Mouse (Mus musculus): Measurements from ENCODE around the gene Rbl2. TPM values are rescaled to one million over a fixed set of nuclear protein-coding genes. Genes with fewer than 3 reads are reported as not detected.

Gene Rbl2
- total RNA-seq, 2 experiments from 2014 or later: 27.2 to 31.4 TPM

DNA sequence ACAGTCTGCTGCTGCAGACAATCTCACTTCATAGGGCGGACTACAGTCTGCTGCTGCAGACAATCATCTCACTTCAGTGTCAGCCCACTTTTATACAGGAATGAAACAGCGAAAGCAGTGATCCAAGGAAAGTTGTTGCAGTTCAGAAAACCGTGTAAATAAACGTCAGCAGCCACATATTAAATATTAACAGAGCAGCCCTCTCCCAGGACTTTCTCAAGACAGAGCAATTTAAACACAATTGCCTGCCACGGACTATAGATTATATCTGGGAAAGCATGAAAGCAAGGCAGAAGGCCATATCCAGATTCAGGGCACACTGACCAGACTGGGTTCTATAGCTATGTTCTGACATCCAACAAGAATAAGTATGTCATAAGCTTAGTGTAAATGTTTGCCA lies 24.3 kb downstream of the Rbl2 start:
- no peak for DNase-seq (ENCODE audit: low spot score)
- intact Hi-C loops (cut with DNase I): no loop called here

- intact Hi-C loops (cut with DNase I): no loop called here
- no peak for DNase-seq (ENCODE audit: low spot score)
Measured at GRCm38 (mm10) chr8:91098106-91098505, 28.2 kb downstream of the Rbl2 start.

DNA sequence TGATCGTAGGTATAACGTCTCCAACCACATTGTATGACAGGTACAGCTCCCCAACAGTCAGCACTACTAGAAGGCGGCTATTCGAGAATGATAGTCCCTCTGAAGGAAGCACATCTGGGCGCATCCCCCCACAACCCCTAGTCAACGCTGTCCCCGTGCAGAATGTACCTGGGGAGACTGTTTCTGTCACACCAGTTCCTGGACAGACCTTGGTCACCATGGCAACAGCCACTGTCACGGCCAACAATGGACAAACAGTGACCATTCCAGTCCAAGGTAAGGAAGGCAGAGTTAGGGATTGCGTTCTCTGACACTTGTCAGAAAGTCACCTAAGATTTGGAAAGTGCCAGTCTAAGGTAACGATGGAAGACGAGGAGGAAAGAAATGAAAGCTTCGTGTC lies 36.4 kb downstream of the Rbl2 start:
- no peak for DNase-seq (ENCODE audit: low spot score)
- intact Hi-C loops (cut with DNase I): no loop called here

GRCm38 (mm10) chr8:91111868-91112477 lies 42.1 kb downstream of the Rbl2 start:
- intact Hi-C loops (cut with DNase I): no loop called here
- no peak for DNase-seq (ENCODE audit: low spot score)

DNA sequence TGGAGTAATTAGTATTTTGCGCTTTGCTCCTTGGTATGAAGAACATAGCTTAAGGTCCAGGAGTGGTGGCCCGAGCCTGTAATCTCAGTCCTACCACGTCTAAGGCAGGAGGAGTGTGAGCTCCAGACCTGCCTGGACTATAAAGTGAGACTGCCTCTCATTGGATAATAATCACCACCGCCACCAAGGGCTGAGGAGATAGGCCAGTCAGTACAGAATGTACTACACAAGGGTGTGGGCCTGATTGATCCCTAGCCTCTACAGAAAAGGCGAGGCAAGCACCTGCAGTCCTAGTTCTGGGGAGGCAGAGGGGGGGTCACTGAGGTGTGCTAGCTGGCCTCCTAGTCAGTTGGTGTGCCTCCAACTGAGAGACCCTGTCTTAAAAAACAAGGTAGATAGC lies 44.6 kb downstream of the Rbl2 start:
- no peak for DNase-seq (ENCODE audit: low spot score)
- intact Hi-C loops (cut with DNase I): no loop called here

- no peak for DNase-seq (ENCODE audit: low spot score)
- intact Hi-C loops (cut with DNase I): no loop called here
Measured at GRCm38 (mm10) chr8:91114910-91115309, 45.1 kb downstream of the Rbl2 start.

DNA sequence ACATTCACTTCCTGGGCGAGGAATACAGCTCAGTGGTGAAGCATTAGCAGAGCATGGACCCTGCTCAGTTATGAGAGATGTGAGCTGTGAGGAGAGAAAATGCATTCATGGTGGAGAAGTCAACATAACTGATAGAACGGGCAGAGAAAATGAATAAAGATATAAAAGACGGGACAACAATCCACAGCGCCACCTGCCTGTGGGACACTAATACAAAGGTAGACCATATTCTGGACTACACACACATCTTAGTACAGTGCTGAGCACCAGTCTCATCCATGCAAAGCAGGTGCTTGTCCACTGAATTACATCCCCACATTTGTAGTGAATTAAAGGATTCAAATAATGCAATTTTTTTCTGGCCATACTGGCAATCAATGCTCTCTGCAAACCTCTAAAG lies 47.7 kb downstream of the Rbl2 start:
- intact Hi-C loops (cut with DNase I): no loop called here
- DNase-seq (ENCODE audit: low spot score): no peak

DNA sequence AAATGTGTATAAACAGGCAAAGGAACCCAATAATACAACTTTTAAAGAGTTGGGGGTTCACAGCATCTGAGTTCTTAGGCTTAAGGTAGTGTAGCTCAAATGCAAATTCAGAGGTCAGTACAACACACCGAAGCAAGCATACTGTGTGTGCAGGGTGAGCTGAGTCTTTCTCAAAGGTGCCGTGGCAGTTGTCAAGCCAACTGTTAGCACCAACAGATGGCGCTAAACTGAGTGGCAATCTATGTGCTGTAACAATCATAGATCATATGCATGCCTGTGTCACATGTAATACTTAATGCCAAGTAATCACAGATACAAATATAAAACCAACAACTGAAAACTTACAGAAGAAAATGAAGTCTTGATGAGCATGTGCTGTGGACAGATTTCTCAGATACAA lies 48.3 kb downstream of the Rbl2 start:
- DNase-seq (ENCODE audit: low spot score): no peak

GRCm38 (mm10) chr8:91124315-91124714 lies 54.5 kb downstream of the Rbl2 start:
- intact Hi-C loops (cut with DNase I): no loop called here
- no peak for DNase-seq (ENCODE audit: low spot score)

More for the DNA sequence above, 48.3 kb downstream of the Rbl2 start:
- intact Hi-C loops (cut with DNase I): loop anchor here (2.0 kb wide), 1 partner anchor 29 kb away; no protein-coding TSS in a partner anchor

GRCm38 (mm10) chr8:91126786-91127185 lies 56.9 kb downstream of the Rbl2 start:
- no peak for DNase-seq (ENCODE audit: low spot score)
- intact Hi-C loops (cut with DNase I): no loop called here

DNA sequence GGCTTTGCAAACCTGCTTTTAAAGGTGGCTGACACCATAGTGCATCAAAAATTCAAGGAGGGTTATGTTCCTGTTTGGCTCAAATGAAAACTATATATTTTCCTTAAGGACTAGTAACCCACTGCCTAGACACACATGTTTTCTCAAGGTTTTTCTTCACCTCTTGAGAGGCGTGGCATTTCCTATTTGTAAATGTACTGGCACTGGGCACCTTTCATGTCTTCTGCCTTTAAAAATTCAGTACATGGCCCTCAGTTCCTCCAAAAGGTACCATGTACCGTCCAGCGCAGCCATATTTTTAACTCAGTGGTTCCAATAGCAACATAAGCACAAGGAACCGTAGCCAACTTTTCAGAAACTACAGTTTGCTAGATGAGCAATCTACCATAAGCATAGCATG lies 62.9 kb downstream of the Rbl2 start:
- intact Hi-C loops (cut with DNase I): no loop called here
- DNase-seq (ENCODE audit: low spot score): no peak

DNA sequence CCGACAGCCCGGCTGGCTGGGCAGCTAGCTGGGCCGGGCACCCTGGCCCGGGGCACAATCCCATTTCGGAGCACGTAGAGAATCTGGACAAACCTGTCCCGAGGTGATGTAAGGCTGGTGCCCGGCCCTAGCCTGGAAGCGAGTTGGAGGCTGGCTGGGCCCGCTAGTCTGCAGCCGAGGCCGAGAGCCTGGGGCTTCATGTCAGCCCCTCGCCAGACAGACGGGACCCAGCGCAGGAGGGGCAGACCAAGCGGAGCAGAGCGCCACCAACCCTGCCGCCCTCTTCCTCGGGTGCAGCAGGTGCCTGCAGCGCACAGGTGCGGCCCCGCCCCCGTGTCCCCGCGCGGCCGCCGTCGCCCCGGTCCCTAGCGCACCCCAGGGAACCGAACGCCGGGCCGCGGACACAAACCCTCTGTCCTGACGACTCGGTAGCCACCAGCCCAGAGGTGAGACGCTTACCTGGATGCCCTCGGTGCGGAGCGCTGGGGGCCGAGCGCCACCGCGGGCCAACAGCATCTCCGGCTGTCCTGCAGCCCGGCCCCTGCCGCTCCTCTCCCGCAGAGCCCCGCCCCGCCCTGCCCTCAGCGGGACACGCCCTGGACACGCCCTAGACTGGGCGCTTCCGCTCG lies 63.7 kb downstream of the Rbl2 start:
- DNase-seq (ENCODE audit: low spot score): peak; percentile 11
- intact Hi-C loops (cut with DNase I): no loop called here

DNA sequence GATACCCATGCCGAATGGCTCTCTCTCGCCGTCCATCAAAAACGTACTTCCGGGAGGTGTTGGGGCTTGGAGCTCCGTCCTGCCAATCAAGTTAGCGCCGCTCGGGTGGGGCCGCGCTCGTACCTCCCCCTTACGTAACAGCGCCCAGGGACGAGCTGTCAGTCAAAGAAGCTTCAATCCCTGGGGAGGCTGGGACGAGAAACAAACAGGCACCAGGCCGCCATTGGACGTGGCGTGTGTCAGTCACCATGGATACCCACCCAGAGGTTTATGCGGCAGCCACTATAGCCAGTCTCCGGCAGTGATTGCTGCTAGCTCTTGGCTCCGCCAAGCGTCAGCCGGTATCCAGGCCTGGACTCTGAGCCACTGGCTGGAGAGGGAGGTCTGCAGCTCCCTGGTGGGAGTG lies 64.2 kb downstream of the Rbl2 start:
- intact Hi-C loops (cut with DNase I): no loop called here
- peak; percentile 99 for DNase-seq (ENCODE audit: low spot score)

GRCm38 (mm10) chr8:91134659-91135058 lies 64.8 kb downstream of the Rbl2 start:
- no peak for DNase-seq (ENCODE audit: low spot score)

DNA sequence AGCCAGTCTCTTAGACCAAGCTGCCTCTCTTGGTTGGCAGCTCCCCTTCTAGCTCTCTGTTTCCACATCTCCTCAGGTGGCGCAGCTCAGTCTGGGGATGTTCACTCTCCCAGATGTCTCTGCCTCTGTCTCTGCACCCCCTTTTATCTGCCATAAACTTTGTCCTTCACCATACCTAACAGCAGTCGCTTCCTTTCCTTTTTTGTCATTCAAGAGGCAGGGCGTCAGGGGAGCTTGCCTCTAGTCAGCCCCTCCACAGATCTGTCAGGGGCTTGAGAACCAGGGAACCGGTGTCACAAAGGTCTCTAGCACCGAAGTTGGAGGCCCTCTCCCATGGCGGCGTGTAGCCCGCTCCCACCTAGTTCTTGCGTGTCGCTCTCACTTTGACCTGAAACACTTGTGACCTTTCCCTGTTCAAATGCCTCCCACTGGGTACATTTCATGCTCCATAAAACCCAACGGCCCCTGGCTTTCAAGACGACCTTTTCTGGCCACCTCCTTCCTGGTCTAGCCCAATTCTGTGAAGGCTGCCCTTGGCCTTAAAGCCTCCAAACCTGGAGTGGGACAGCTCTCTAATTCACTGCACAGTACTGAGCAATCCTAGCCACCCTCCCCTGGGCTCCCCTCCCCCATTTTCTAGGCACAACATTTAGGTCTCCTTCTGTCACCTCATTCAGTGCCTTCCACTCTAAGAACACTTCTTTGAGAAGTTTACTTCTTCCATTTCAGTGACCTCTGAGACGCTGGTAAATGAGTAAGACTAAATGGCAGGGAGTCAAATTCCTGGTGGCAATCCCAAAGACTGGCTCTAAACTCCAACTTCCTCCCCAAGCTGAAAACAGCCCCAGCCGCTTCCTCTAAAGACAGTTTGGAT lies 65.7 kb downstream of the Rbl2 start:
- DNase-seq (ENCODE audit: low spot score): no peak
- intact Hi-C loops (cut with DNase I): no loop called here

More at GRCm38 (mm10) chr8:91134659-91135058, 64.8 kb downstream of the Rbl2 start:
- intact Hi-C loops (cut with DNase I): no loop called here

GRCm38 (mm10) chr8:91140828-91141227 lies 71.0 kb downstream of the Rbl2 start:
- DNase-seq (ENCODE audit: low spot score): no peak
- intact Hi-C loops (cut with DNase I): no loop called here

- intact Hi-C loops (cut with DNase I): loop anchor here (2.0 kb wide), 1 partner anchor 29 kb away; no protein-coding TSS in a partner anchor
Measured at GRCm38 (mm10) chr8:91147715-91148114, 77.9 kb downstream of the Rbl2 start.

GRCm38 (mm10) chr8:91148643-91149178 lies 78.9 kb downstream of the Rbl2 start:
- DNase-seq (ENCODE audit: low spot score): no peak
- intact Hi-C loops (cut with DNase I): no loop called here

More at GRCm38 (mm10) chr8:91147715-91148114, 77.9 kb downstream of the Rbl2 start:
- no peak for DNase-seq (ENCODE audit: low spot score)

DNA sequence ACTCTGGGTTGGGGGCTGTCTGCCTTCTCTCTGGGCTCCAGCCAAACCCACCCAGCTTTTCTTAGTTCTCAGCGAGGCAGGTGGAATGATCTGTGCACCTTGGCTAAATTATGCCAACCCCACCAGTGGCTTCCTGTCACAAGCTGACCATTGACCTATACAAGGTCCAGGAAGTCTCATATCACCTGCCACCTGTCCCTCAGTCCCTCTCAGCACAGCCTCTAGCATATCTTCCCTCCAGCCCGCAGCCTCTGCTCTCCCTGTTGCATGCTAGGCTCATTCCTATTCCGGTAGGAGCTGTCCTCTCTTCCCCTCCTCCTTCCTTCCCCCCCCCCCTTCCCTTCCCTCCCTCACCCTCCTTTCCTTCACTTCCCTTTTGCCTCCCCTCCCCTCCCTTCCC lies 79.4 kb downstream of the Rbl2 start:
- intact Hi-C loops (cut with DNase I): no loop called here

DNA sequence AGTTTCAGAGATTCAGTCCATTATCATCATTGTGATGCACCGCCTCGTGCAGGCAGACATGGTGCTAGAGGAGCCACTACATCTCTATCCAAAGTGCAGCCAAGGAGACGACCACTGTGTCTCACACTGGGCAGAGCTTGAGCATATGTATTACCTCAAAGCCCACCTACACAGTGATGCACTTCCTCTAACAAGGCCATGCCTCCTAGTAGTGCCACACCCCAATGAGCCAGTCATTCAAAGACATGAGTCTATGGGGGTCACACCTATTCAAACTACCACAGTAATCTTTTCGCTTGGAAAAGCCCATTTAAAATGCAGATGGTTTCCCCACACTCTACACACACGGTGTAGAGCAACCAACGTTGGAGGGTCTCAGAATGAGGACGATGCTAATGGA lies 81.7 kb downstream of the Rbl2 start:
- intact Hi-C loops (cut with DNase I): no loop called here
- no peak for DNase-seq (ENCODE audit: low spot score)

More for the DNA sequence above, 79.4 kb downstream of the Rbl2 start:
- no peak for DNase-seq (ENCODE audit: low spot score)

DNA sequence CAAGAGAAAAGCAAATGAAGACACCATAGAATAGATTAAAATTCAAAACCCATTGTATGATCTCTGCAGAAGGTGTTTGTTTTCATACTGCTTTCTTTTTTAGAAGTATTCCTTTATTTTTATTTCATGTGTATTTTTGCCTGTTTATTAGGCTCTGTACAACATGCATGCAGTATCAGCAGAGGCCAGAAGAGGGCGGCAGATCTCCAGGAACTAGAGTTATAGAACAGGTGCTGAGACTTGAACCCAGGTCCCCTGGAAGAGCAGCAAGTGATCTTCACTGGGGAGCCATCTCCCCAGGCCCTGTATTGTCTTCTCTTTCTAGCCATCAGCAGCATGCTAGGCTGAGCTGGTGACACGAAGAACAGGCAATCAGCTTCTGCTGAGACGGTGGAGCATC lies 84.0 kb downstream of the Rbl2 start:
- intact Hi-C loops (cut with DNase I): no loop called here
- DNase-seq (ENCODE audit: low spot score): no peak
